Mouse (Mus musculus) stomach, embryonic 15.5 days (tissue): Measurements from ENCODE around the gene Tfdp2. TPM values are rescaled to one million over a fixed set of nuclear protein-coding genes. Genes with fewer than 3 reads are reported as not detected.

ENCODE experiments used
- ATAC-seq: fragments of 200-750 bp; cut with Nextera tagmentation; 2 replicates; pipeline ENCODE4 v1.8.0; 2017; ENCODE audit warnings: low read depth, moderate number of reproducible peaks, moderate TSS enrichment; ENCODE audit not compliant: insufficient read depth, low FRiP score
- H3K27ac ChIP-seq: fragments of 300-500 bp; sonication (generic); 2 replicates; pipeline ENCODE4 v1.5.1; 2015; ENCODE audit warnings: mild to moderate bottlenecking, inconsistent platforms
- H3K27me3 ChIP-seq: fragments of 300-500 bp; sonication (generic); replicated peaks from 2 replicates; pipeline ENCODE4 v1.6.1; 2015; ENCODE audit warnings: inconsistent platforms
- H3K36me3 ChIP-seq: fragments of 300-500 bp; sonication (generic); 2 replicates; pipeline ENCODE4 v1.6.1; 2015; ENCODE audit warnings: inconsistent platforms
- H3K4me1 ChIP-seq: fragments of 300-500 bp; sonication (generic); 2 replicates; pipeline ENCODE4 v1.6.1; 2015; ENCODE audit warnings: inconsistent platforms
- H3K4me2 ChIP-seq: fragments of 300-500 bp; sonication (generic); 2 replicates; pipeline ENCODE4 v1.6.1; 2015; ENCODE audit warnings: mild to moderate bottlenecking, inconsistent platforms
- H3K4me3 ChIP-seq: fragments of 300-500 bp; sonication (generic); replicated peaks from 2 replicates; pipeline ENCODE4 v1.5.1; 2015; ENCODE audit warnings: inconsistent platforms
- H3K9ac ChIP-seq: fragments of 300-500 bp; sonication (generic); 2 replicates; pipeline ENCODE4 v1.6.1; 2015; ENCODE audit warnings: inconsistent platforms
- H3K9me3 ChIP-seq: fragments of 300-500 bp; sonication (generic); 2 replicates; pipeline ENCODE4 v1.6.1; 2016; ENCODE audit warnings: inconsistent platforms
- WGBS: fragments of 180-500 bp; shearing (Covaris S2); methylation state at CpG from one replicate; pipeline ENCODE4 v1.1.7; 2015; 5-methylcytosine and 5-hydroxymethylcytosine counted together
- polyA plus RNA-seq: library from polyadenylated mRNA; unstranded; fragments of >200 nt; fragmentation: Nextera tagmentation; extraction: Ambion mirVana; gene quantifications from 2 replicates; pipeline ENCODE4 v1.2.1, GENCODE M21; 2015

Gene Tfdp2
- polyA plus RNA-seq, 1 experiment from 2014 or later: 38.9 TPM

- ATAC-seq: peak; percentile 77; the same call in 1 of the 2 replicates
- no peak overlapping the region for H3K4me2 ChIP-seq
- no peaks in the 10 kb centered on the region for H3K9me3 ChIP-seq
- H3K4me3 ChIP-seq: no peak overlapping the region
- H3K27ac ChIP-seq: no peak overlapping the region
- 84% methylated on average over 6 of the region's 6 CpGs for WGBS
- no peaks in the 10 kb centered on the region for H3K27me3 ChIP-seq
- no peaks in the 10 kb centered on the region for H3K4me1 ChIP-seq
- no peaks in the 10 kb centered on the region for H3K36me3 ChIP-seq
- H3K9ac ChIP-seq: no peak overlapping the region
These were observed 70.9 kb downstream of the Tfdp2 start for GRCm38 (mm10) chr9:96266793-96267558.

- Histone ChIP-seq H3K36me3 (no peaks in the 10 kb centered on the region), H3K9me3 (no peaks in the 10 kb centered on the region), H3K4me3 (no peak overlapping the region), H3K4me1 (no peaks in the 10 kb centered on the region), H3K27ac (no peak overlapping the region), H3K9ac (no peak overlapping the region), H3K27me3 (no peaks in the 10 kb centered on the region), H3K4me2 (no peak overlapping the region)
- no peak for ATAC-seq
- 65% methylated on average over 1 of the region's 1 CpGs for WGBS
These were observed 71.5 kb downstream of the Tfdp2 start for GRCm38 (mm10) chr9:96267559-96267948.

- Histone ChIP-seq H3K27ac (no peak overlapping the region), H3K4me2 (no peak overlapping the region), H3K9ac (no peak overlapping the region), H3K36me3 (no peaks in the 10 kb centered on the region), H3K9me3 (no peaks in the 10 kb centered on the region), H3K4me3 (no peak overlapping the region), H3K4me1 (no peaks in the 10 kb centered on the region), H3K27me3 (no peaks in the 10 kb centered on the region)
- no peak for ATAC-seq
- WGBS: 93% methylated on average over 2 of the region's 2 CpGs
These were observed 73.7 kb downstream of the Tfdp2 start for GRCm38 (mm10) chr9:96269726-96270125.

DNA sequence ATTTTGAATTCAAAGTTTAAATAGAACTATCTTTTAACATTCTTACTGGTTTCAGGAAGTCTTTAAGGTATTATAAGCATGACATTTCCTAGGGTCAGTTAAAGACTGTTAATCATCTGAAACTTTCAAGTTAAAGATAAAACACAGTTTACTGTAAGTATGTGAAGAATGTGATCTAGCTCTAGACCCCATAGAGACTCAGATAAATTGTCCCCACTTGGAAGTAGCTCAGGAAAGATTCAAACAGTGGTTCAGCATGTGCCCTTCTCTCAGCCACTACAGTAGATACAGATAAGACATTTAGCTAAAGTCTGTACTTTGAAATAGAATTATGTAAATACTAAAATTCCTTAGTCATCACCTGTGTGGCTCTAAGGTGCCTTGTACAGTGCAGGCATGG is 79.5 kb downstream of the Tfdp2 start:
- no peaks in the 10 kb centered on the region for H3K9me3 ChIP-seq
- H3K4me3 ChIP-seq: no peak overlapping the region
- no peaks in the 10 kb centered on the region for H3K36me3 ChIP-seq
- no peak overlapping the region for H3K4me2 ChIP-seq
- H3K27me3 ChIP-seq: no peaks in the 10 kb centered on the region
- no peak for ATAC-seq
- no peak overlapping the region for H3K27ac ChIP-seq
- H3K4me1 ChIP-seq: no peaks in the 10 kb centered on the region
- no peak overlapping the region for H3K9ac ChIP-seq

- no peak for ATAC-seq
- H3K36me3 ChIP-seq: no peaks in the 10 kb centered on the region
- H3K4me1 ChIP-seq: no peaks in the 10 kb centered on the region
- H3K9me3 ChIP-seq: no peaks in the 10 kb centered on the region
- H3K4me3 ChIP-seq: no peak overlapping the region
- WGBS: 52% methylated on average over 3 of the region's 3 CpGs
- no peak overlapping the region for H3K4me2 ChIP-seq
- H3K27me3 ChIP-seq: no peaks in the 10 kb centered on the region
- no peak overlapping the region for H3K9ac ChIP-seq
- no peak overlapping the region for H3K27ac ChIP-seq
These were observed 85.4 kb downstream of the Tfdp2 start for GRCm38 (mm10) chr9:96281497-96281896.

DNA sequence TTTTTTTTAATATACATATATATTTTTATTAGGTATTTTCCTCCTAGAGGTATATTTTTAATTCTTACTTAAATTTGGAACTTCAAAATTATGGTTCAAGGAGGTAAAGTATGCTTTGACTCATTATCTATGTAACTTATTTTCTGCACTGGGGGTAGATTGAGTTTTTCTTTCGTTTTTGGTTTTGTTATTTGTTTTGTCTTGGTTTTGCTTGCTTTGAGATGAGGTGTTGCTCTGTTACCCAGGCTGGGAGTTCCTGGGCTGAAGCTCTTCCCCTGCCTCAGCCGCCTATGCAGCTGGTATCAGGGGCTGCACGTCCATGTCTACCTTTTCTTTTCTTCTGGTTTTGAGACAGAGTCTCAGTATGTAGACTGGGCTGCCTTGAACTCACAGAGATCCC is 86.0 kb downstream of the Tfdp2 start:
- Histone ChIP-seq H3K36me3 (no peaks in the 10 kb centered on the region), H3K9me3 (no peaks in the 10 kb centered on the region), H3K27me3 (no peaks in the 10 kb centered on the region), H3K4me2 (no peak overlapping the region), H3K27ac (no peak overlapping the region), H3K4me1 (no peaks in the 10 kb centered on the region), H3K4me3 (no peak overlapping the region), H3K9ac (no peak overlapping the region)
- no peak for ATAC-seq
- 82% methylated on average over 3 of the region's 3 CpGs for WGBS

GRCm38 (mm10) chr9:96284916-96285315 is 88.8 kb downstream of the Tfdp2 start:
- 20% methylated on average over 1 of the region's 1 CpGs for WGBS
- Histone ChIP-seq H3K4me1 (no peaks in the 10 kb centered on the region), H3K27me3 (no peaks in the 10 kb centered on the region), H3K9me3 (no peaks in the 10 kb centered on the region), H3K4me2 (no peak overlapping the region), H3K4me3 (no peak overlapping the region), H3K9ac (no peak overlapping the region), H3K27ac (no peak overlapping the region), H3K36me3 (no peaks in the 10 kb centered on the region)
- ATAC-seq: no peak

DNA sequence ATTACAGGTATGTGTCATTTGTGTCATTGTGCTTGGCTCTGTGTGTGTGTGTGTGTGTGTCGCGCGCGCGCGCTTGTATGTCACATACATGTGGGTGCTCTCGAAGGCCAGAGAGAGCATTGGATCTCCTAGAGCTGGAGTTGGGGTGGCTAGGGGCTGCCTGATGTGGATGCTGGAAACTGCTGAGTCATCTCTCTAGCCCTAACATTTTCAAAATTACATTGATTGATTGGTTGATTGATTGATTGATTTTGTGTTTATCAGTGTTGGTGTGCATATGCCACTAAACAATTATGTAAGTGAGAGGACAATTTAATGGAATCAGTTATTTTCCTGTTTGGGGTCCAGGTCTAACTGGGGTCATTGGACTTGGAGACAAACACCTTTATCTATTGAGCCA is 96.1 kb downstream of the Tfdp2 start:
- H3K4me2 ChIP-seq: no peak overlapping the region
- WGBS: 96% methylated on average over 7 of the region's 7 CpGs
- no peaks in the 10 kb centered on the region for H3K36me3 ChIP-seq
- H3K27me3 ChIP-seq: no peaks in the 10 kb centered on the region
- ATAC-seq: no peak
- H3K27ac ChIP-seq: no peak overlapping the region
- no peak overlapping the region for H3K9ac ChIP-seq
- H3K9me3 ChIP-seq: no peaks in the 10 kb centered on the region
- no peaks in the 10 kb centered on the region for H3K4me1 ChIP-seq
- no peak overlapping the region for H3K4me3 ChIP-seq

DNA sequence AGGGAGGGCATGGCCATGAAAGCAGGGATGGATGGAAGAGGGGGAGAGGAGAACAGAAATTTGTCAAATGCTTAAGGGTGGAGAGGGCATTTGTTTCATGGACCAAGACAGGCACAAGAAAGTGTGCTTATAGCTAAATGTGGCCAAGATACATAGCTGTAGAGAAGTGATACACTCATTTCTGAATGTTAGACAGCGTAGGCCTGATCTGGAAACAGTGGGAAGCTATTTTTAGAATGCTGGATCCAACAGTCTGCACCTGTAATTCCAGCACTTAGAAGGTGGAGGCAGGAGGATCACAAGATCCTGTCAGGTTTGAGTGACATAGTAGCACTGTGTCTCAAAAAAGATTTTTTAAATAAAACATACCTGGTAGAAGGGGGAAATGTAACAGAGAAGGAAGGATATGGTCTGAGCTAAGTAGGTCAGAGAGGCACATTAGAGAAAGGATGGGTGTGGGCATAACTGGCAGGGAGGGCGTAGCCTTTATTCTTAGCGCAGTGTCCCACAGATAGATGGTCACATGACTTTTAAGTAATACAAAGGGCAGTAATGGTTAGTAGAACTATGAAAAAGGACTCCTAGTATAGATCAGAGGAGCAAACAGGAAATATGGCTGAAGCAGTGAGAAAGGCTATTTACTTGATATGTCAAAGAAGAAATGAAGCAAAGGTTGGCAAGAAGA is 103.4 kb downstream of the Tfdp2 start:
- Histone ChIP-seq H3K27me3 (no peaks in the 10 kb centered on the region), H3K9ac (no peak overlapping the region), H3K4me3 (no peak overlapping the region), H3K36me3 (peaks cover 3% of the 10 kb centered on the region; the same call in 1 of the 2 replicates), H3K27ac (no peak overlapping the region), H3K4me1 (no peaks in the 10 kb centered on the region), H3K4me2 (no peak overlapping the region), H3K9me3 (no peaks in the 10 kb centered on the region)
- no peak for ATAC-seq
- 85% methylated on average over 3 of the region's 3 CpGs for WGBS

- ATAC-seq: no peak
- Histone ChIP-seq H3K4me3 (no peak overlapping the region), H3K36me3 (peaks cover 5% of the 10 kb centered on the region; the same call in 1 of the 2 replicates), H3K4me2 (no peak overlapping the region), H3K9me3 (no peaks in the 10 kb centered on the region), H3K4me1 (no peaks in the 10 kb centered on the region), H3K9ac (no peak overlapping the region), H3K27ac (no peak overlapping the region), H3K27me3 (no peaks in the 10 kb centered on the region)
- 82% methylated on average over 3 of the region's 3 CpGs for WGBS
These were observed 112.7 kb downstream of the Tfdp2 start for GRCm38 (mm10) chr9:96308816-96309215.

- ATAC-seq: no peak
- H3K36me3 ChIP-seq: peaks cover 4% of the 10 kb centered on the region; the same call in 1 of the 2 replicates
- 93% methylated on average over 3 of the region's 3 CpGs for WGBS
These were observed 116.0 kb downstream of the Tfdp2 start for GRCm38 (mm10) chr9:96312074-96312473.

GRCm38 (mm10) chr9:96319333-96319732 is 123.3 kb downstream of the Tfdp2 start:
- H3K4me1 ChIP-seq: no peaks in the 10 kb centered on the region
- no peak for ATAC-seq
- no peaks in the 10 kb centered on the region for H3K9me3 ChIP-seq
- no peaks in the 10 kb centered on the region for H3K27me3 ChIP-seq
- H3K9ac ChIP-seq: no peak overlapping the region
- WGBS: 93% methylated on average over 5 of the region's 5 CpGs
- H3K27ac ChIP-seq: no peak overlapping the region
- H3K4me3 ChIP-seq: no peak overlapping the region
- H3K36me3 ChIP-seq: peaks cover 7% of the 10 kb centered on the region; the same call in 1 of the 2 replicates
- no peak overlapping the region for H3K4me2 ChIP-seq

More at GRCm38 (mm10) chr9:96312074-96312473, 116.0 kb downstream of the Tfdp2 start:
- H3K27ac ChIP-seq: no peak overlapping the region
- H3K9me3 ChIP-seq: no peaks in the 10 kb centered on the region
- no peaks in the 10 kb centered on the region for H3K27me3 ChIP-seq
- H3K4me1 ChIP-seq: no peaks in the 10 kb centered on the region
- H3K9ac ChIP-seq: no peak overlapping the region
- H3K4me3 ChIP-seq: no peak overlapping the region
- no peak overlapping the region for H3K4me2 ChIP-seq
